Mouse (Mus musculus) spleen, adult 12 weeks (tissue): ENCODE data around the gene Ero1l.

ENCODE experiments used
- DNase-seq: peaks from one replicate; pipeline ENCODE4 v3.0.0; 2022; ENCODE audit warnings: low spot score

Ero1l gene

DNA sequence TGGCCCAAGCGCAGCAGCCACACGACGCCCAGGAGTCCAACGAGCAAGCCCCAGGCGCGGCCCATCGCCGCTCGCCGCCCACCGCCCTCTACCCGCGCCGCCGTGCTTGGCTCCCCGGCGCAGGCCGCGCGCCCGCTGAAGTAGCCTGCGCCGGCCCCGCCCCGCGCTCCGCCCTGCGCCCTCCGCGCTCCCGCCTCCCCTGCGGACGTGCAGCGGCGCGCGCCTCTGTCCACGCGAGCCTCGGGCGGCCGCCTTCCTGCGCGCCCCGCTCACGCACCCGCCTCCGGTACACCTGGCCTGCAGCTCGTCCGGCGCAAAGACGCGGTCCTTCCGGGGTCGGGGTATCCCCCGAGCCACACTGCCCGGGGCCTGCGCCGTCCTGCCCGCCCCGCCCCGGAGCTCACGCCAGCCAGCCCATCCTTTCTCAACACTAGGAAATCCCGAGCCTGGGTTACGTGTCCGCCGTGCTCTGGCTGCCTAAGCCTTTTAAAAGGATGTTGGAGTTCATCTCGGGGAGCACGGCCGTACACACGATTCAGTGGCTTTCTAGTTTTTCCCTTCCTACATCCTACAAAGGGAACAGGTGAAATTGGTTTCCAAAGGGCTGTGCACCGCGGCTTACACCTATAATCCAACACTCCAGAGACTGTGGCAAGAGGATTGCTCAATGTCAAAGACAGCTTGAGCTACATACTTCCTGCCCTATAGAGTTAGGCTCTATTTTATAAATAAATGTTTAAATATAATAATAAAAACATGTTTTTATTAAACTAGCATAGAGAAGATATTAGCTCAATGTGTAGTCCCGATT is at the start of gene Ero1l:
Gene Ero1l (minus strand): TSS at position 346 of the 811 bp plus-strand sequence.
- DNase-seq = peak; percentile 80

- no peak for DNase-seq
Observed at GRCm38 (mm10) chr14:45365196-45365587, 46.6 kb upstream of the Ero1l start.

GRCm38 (mm10) chr14:45364211-45365195 is 45.9 kb upstream of the Ero1l start:
- DNase-seq = no peak

GRCm38 (mm10) chr14:45350931-45351859 is 32.6 kb upstream of the Ero1l start, which contains the start of gene Styx:
TSS of gene Styx (plus strand) at chr14:45351093.
- peak; percentile 93 for DNase-seq

DNA sequence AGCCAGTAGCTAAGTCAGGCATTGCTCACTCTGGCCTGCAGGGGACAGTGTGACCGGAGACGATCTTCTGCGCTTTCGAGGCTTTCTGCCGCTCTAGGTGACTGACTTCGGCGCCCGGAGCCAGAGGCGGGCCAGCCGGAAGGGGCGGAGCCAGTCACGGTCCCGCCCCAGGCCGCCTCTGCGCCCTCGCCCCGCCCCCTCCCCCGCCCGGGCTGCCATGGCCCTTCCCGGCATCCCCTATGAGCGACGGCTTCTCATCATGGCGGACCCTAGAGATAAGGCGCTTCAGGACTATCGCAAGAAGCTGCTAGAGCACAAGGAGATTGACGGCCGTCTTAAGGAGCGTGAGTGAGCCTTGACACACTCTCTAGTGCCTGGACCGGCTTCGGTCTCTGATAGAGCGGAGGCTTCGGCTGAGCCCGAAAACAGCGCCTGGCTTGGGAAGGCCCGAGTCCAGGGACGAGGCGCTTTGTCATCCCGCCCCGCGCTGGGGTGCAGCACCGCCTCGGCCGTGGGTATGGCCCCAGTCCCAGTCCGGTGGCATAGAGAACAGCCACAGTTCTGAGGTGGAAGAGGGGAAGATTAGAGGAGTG is 11.1 kb upstream of the Ero1l start, which contains the start of gene Psmc6:
Gene Psmc6 (plus strand): TSS at position 200 of the 593 bp plus-strand sequence.
- DNase-seq = peak; percentile 81

DNA sequence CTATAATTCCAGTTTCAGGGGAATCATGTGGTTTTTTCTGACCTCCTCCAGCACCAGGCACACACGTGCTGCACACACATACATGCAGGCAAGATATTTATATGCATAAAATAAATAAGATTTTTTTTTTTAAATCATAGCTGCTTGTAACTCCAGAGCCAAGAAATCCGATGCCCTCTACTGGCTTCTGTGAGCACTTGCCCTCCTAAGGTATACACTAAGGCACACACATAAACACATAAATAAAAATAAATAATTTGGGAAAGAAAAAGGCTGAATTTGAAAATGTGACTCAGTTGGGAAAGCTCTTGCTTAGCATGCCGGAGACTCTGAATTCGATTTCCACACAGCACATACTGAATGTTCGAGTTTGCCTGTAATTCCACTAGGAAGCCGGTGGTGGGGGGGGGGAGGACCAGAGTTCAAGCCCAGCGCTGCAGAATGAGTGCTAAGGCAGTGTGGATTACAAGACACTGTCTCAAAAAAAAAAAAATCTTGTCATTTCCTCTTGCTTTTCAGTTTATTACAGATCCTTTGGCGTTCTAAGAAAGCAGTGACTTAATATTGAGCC is 10.5 kb upstream of the Ero1l start:
- DNase-seq = no peak

GRCm38 (mm10) chr14:45328072-45328713 is 9.6 kb upstream of the Ero1l start:
- DNase-seq = no peak

DNA sequence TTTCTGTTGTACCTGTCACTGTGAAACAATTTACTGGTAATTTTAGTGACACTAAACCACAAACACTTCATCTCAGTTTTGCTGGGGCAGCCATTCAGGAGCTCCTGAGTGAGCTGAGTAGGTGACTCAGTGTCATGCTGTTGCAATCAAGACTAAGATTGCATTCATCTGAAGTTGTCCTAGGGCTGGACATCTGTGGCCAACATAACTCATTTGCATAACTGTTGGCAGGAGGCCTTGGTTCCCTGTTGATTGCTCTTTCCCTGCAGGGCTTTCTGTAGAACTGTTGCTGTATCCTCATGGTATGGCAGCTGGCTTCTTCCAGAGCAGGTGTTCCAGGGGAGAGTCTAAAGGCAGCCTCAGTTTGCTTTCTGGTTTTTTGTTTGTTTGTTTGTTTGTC is 6.9 kb upstream of the Ero1l start:
- DNase-seq = no peak

DNA sequence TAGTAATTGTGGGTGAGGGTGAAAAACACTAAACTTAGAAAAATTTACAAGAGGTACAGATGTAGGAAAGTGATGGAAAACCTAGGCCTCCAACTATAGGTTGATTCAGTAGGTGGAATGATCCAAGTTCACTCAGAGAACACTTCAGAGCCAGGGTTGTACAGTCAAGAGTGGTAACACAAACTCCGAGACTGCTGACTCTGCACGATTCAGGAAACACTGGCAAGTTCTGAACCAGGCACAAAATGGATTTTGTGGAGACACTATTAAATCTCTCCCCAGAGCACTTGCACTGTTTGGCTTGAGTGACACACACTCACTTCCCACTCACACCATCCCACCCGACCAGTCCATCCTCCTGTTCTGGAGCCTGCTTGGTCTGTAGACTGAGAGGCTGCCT is 4.7 kb upstream of the Ero1l start:
- no peak for DNase-seq

- DNase-seq = no peak
Observed at GRCm38 (mm10) chr14:45322450-45322849, 3.9 kb upstream of the Ero1l start.

GRCm38 (mm10) chr14:45321622-45322021 is 3.1 kb upstream of the Ero1l start:
- no peak for DNase-seq

GRCm38 (mm10) chr14:45321067-45321466 is 2.5 kb upstream of the Ero1l start:
- no peak for DNase-seq

GRCm38 (mm10) chr14:45320111-45320510 is 1.5 kb upstream of the Ero1l start:
- DNase-seq = no peak

GRCm38 (mm10) chr14:45319237-45319610 is 653 bp upstream of the Ero1l start:
- no peak for DNase-seq

- DNase-seq = no peak
Observed at GRCm38 (mm10) chr14:45317921-45318411, 605 bp downstream of the Ero1l start.

DNA sequence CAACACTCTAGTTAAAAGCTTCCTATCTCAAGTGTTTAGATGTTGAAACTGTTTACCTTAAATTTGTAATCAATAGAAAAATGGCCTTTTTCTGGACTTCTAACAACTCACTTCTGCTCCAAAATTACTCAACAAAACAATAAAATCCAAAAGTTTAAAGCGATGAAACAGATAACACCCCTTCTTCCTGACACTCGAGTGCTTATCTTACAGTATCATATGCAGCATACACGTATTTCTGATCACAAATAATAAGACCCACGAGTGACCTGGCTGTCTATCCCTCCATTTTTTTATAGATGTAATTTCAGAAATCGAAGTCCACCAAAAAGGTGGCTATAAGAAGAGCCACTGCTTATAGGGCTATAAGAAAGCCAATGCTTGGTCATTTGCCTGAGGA is 1.6 kb downstream of the Ero1l start:
- no peak for DNase-seq

DNA sequence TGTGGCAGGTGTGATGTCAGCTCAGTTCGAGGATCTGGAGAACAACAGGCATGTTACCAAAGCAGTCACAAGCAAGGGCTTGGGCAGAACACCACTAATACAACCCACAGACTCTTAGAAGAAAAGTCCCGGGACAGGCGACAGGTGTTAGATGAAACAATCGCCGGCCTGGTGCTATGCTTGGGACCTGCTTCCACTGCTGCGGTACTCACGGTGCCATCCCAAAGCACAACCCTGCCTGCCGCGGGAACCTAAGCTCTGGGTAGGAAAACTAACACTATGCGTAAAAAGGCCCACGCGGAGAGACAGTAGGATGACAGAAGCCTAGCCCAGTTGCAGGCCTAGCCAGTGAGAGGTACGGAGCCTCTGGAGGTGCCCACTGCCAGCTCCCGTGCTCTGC is 8.5 kb downstream of the Ero1l start:
- DNase-seq = no peak

- DNase-seq = no peak
Observed at GRCm38 (mm10) chr14:45309646-45310045, 8.9 kb downstream of the Ero1l start.

- DNase-seq = no peak
Observed at GRCm38 (mm10) chr14:45307630-45308328, 10.8 kb downstream of the Ero1l start.

DNA sequence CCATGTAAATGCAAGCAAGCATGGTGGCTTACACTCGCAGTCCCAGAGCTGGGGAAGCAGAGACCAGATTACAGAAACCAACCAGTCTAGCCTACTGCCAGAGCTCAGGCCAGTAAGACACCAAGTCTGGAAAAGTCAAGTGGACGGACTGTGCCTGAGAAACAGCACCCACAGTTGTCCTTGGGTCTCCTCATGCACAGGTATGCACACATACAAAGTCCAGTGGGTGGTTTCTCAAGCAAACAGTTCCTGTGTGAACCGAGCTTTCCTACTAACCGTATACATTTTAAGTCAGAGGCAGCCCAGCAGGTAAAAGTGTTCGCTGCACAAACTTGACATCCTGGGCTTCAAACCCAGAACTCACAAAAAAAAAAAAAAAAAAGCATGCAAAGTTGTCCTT is 12.7 kb downstream of the Ero1l start:
- no peak for DNase-seq
